Mouse (Mus musculus): ENCODE data around the gene Lsm10.

Gene Lsm10

GRCm38 (mm10) chr4:126096464-126097111 lies at the start of gene Lsm10:
Gene Lsm10 (plus strand): TSS chr4:126096623.
- peak; percentile 96 for DNase-seq (ENCODE audit: low spot score)

GRCm38 (mm10) chr4:126046851-126047585 lies 49.4 kb upstream of the Lsm10 start, which contains the start of gene Mrps15:
Gene Mrps15 (plus strand): TSS chr4:126046925.
- peak; percentile 71 for DNase-seq (ENCODE audit: low spot score)

GRCm38 (mm10) chr4:126051617-126052016 lies 44.8 kb upstream of the Lsm10 start:
- DNase-seq (ENCODE audit: low spot score), result no peak

- DNase-seq (ENCODE audit: low spot score), result no peak
Measured at GRCm38 (mm10) chr4:126057207-126058133, 39.0 kb upstream of the Lsm10 start.

- DNase-seq (ENCODE audit: low spot score), result peak; percentile 84
Measured at GRCm38 (mm10) chr4:126058134-126058996, 38.1 kb upstream of the Lsm10 start, which contains the start of gene Oscp1. Gene Oscp1 (plus strand): TSS chr4:126058565.

- no peak for DNase-seq (ENCODE audit: low spot score)
Measured at GRCm38 (mm10) chr4:126058997-126059362, 37.4 kb upstream of the Lsm10 start.

GRCm38 (mm10) chr4:126062856-126063255 lies 33.6 kb upstream of the Lsm10 start:
- DNase-seq (ENCODE audit: low spot score), result no peak

GRCm38 (mm10) chr4:126065241-126065640 lies 31.2 kb upstream of the Lsm10 start:
- no peak for DNase-seq (ENCODE audit: low spot score)

GRCm38 (mm10) chr4:126067401-126068077 lies 28.9 kb upstream of the Lsm10 start:
- no peak for DNase-seq (ENCODE audit: low spot score)

GRCm38 (mm10) chr4:126068842-126069241 lies 27.6 kb upstream of the Lsm10 start:
- no peak for DNase-seq (ENCODE audit: low spot score)

GRCm38 (mm10) chr4:126077833-126078232 lies 18.6 kb upstream of the Lsm10 start:
- DNase-seq (ENCODE audit: low spot score), result no peak

- peak; percentile 70 for DNase-seq (ENCODE audit: low spot score)
Measured at GRCm38 (mm10) chr4:126079266-126079665, 17.2 kb upstream of the Lsm10 start.

GRCm38 (mm10) chr4:126081601-126082000 lies 14.8 kb upstream of the Lsm10 start:
- no peak for DNase-seq (ENCODE audit: low spot score)

- DNase-seq (ENCODE audit: low spot score), result no peak
Measured at GRCm38 (mm10) chr4:126083021-126083420, 13.4 kb upstream of the Lsm10 start.

- no peak for DNase-seq (ENCODE audit: low spot score)
Measured at GRCm38 (mm10) chr4:126084382-126084781, 12.0 kb upstream of the Lsm10 start.

GRCm38 (mm10) chr4:126085996-126086576 lies 10.3 kb upstream of the Lsm10 start:
- DNase-seq (ENCODE audit: low spot score), result peak; percentile 57

- no peak for DNase-seq (ENCODE audit: low spot score)
Measured at GRCm38 (mm10) chr4:126090101-126090847, 6.1 kb upstream of the Lsm10 start.

GRCm38 (mm10) chr4:126090848-126091124 lies 5.6 kb upstream of the Lsm10 start:
- DNase-seq (ENCODE audit: low spot score), result no peak

- no peak for DNase-seq (ENCODE audit: low spot score)
Measured at GRCm38 (mm10) chr4:126091873-126092272, 4.5 kb upstream of the Lsm10 start.
